Mouse (Mus musculus): Measurements from ENCODE around the gene Espn.

The Espn gene

DNA sequence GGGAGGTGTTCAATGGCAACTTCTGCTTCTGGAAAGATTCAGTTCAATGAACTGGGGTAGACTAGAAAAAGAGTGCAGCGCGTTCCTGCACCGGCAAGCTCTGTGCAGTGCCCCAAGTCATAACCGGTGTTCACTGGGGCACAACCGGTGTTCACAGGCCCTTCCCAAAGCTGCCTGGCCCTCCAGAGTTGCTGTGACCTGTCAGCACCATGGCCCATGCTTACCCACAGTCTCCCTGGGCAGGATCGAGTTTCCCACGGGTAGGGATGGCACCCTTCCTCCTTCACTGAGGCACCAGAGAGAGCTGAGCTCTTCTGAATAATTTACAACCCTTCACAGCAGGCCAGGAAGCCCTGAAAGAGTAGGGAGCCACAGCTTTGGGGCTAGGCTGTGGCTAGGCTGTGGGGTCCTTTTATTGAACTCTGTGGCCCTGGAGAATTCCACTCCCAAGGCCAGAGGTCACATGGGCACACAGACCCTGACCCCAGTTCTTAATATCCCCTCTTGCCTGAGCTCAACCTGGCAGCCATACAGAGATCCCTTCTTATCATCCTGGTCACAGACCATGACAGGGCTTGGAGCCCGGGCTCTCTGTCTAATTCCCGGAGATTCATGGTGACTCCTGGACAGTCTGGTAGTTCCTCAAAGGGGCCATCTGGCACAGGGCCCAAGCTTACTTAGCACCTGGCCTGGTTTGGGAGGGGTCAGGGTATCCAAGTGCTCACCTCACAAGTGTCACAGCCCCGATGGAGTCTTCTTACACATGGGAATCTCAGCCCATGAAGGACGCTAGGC is 5.9 kb downstream of the Espn start:
- DNase-seq: no peak

GRCm38 (mm10) chr4:152145473-152145872 is 6.7 kb downstream of the Espn start:
- DNase-seq: no peak

DNA sequence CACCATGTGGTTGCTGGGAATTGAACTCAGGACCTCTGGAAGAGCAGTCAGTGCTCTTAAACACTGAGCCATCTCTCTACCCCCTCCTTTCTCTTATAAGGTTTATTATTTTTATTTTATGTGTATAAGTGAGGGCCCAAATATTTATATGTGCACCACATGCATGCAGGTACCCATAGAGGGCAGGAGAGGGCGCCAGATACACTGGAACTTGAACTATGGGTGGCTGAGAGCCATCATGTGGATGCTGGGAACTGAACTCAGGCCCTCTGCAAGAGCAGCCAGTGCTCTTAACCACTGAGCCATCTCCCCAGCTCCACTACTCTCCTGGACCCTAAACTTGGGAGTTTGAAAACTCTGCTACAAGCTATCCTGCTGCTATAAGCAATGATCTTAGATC is 8.5 kb downstream of the Espn start:
- no peak for DNase-seq

DNA sequence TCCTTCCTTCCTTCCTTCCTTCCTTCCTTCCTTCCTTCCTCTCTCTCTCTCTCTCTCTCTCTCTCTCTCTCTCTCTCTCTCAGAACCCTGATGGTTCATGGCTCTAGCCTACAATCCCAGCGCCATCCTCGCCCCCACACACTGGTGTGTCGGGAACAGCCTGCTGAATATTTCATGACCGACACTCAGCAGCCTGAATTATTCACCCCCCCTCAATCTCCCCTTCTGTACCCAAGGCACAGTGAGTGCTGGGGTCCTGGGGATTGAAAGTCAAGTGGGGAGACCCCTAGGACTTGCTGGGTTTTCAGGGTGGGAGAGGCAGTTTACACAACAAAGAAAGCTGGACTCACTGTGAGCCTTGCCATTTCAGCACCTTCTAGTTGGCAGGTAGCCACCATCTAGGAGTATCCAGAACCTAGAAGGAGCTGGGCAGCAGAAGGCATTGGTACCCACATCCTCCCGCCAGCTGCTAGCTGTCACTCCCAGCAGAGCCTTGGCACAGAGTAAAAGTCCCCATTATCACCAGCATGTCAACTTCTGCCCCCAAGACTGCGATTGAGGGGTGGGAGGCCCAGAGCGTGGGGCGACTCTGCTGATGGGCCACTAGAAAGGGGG is 10.5 kb downstream of the Espn start:
- DNase-seq: no peak

DNA sequence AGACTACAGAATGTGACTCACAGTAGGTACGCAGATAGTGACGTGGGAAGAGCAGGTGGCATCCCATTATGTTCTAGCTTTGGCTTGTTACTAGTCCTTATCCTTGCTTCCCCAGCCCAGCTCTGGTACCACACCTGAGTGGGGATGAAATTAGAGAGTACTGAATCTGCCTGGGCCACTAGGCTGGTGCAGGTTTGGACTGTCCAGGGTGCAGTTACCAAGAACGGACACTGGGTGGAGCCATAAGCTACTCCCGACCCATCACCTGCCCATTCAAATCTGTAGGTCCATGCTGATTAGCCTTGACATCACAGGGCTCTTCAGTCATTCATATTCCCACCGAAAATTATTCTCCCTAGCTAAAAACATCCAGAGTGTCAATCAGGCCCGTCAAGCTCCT is 11.7 kb downstream of the Espn start:
- DNase-seq: peak; percentile 56 to 70

GRCm38 (mm10) chr4:152138497-152139260 is 13.5 kb downstream of the Espn start:
- DNase-seq: peak; percentile 80 to 88

GRCm38 (mm10) chr4:152136876-152137250 is 15.3 kb downstream of the Espn start:
- no peak for DNase-seq

- peak in 1 of 2 experiments; percentile 57 for DNase-seq
Observed at GRCm38 (mm10) chr4:152136112-152136875, 15.9 kb downstream of the Espn start.

DNA sequence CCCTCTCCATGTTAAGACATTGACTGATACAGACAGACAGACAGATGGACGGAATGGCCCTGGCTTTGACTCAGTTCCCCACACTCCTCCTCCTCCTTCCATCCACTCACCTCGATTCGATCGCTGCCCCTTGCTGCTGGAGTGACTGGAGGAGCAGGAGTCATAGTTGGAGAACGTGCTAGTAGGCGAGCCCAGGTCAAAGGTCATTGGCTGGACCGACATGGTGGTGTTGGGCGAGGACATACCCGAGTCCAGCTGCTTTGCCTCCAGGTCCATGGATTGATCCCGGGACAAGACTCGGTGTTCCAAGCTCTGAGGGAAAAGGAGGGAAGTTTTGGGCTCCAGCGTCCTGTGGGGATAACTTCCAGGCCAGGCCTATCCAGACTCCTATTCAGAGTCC is 16.8 kb downstream of the Espn start:
- no peak for DNase-seq

- DNase-seq: peak; percentile 48 to 64
Observed at GRCm38 (mm10) chr4:152134507-152134906, 17.7 kb downstream of the Espn start.

GRCm38 (mm10) chr4:152133213-152133612 is 19.0 kb downstream of the Espn start:
- no peak for DNase-seq

DNA sequence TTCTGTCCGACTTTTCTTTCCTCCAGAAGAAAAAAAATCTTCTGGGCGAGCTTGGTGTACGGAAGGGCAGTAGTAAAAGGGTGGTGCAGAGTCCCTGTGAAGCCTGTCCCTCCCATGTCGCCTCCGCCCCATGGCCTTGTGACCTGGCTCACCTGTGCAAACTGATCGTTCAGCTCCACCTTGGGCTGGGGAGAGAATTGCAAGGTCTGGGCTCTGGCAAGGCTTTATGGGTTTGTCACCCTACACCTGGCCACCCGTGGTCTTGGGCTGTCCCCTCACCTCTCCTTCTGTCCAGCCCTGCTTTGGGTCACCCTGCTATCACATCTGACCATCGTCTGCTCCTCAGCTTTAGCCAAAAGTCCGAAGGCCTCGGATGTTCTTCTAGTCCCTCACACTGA is 19.4 kb downstream of the Espn start:
- no peak for DNase-seq

DNA sequence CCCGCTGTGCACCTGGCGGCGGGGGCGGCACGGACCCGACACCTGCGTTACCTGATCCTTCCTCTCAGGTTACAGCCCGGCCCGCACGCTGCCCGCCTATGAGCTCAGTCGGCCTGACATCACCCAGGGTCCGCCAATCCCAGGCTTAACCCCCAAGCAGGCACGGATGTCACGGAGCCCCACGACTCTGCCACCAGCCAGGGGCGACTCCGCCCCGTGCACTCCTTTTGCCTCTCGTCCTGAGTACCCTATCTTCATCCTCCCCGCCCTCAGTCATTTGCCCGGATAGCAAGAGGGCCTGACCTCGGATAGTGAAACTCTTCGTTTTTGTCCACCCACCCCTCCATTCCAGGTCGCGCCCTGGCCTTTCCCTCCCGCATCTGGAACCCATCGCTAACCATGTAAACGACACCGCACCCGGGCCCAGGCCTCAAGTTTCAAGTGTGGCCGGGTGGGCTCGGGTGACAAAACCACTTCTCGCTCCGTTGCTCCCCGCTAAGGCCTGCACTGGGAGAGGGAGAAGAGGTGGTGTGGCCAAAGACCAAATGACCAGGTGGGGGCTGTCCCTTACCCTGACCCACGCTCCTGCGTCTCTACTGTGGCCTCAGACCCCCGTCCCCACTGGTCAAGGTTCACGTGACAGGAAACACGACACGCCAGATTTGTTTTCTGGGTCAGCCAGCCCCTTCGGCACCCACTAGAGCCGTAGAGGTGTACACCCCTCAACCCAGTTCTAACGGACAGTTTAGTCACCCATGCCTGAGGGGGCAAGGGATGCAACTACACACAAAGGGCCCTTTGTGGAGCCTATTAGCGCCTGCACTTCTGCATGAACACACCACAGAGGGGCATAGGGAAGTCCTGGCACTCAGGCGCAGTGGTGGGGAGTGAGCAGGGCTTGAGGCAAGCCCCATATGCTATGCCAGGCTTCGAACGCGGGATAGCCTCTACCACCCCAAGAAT is 20.1 kb downstream of the Espn start:
- no peak for DNase-seq

GRCm38 (mm10) chr4:152130771-152131653 is 21.2 kb downstream of the Espn start:
- peak; percentile 38 to 48 for DNase-seq

DNA sequence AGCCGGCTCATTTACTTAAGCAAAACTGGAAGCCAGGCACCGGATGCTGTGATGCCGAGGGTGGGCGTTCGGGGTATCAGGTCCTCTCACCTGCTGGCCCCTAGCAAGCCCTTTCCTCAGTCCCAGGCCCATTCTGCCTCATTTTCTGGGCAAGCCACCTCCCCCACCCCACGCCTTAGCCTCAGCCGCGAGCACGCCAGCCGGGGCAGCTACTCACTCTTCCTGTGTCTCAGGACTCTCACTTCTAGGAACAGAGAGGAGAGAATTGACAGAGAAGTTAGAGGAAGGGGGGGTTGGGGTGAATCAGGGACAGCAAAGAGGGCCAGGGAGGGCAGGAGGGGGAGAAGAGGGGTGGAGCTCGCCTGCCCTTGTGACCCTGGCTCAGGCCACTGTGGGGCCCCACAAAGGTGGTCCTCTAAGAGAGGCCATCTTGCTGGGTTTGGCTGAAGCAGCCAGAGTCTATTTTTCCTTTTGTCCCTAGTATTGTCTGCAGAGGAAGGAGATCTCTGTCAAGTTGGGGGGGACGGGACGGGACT is 22.7 kb downstream of the Espn start:
- DNase-seq: no peak

- DNase-seq: no peak
Observed at GRCm38 (mm10) chr4:152128784-152129183, 23.4 kb downstream of the Espn start.

DNA sequence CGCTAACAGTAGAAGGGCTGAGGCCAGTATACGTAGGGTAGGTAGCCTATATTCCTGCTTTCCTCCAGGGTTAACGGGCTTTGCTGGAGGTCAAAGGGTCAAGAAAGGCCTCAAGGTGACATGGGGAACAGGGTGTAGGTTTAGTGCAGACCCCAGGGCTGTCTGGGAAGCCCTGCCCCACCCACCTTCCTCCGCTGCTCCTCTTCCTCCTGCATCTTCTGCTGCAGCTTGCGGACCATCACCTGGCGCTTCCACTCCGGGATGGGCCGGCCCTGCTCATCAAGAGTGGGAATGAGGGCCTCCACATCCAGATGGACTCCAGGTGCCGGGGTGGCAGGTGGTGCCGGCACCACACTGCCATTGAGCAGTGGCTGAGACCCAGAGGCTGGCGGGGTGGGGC is 24.3 kb downstream of the Espn start:
- no peak for DNase-seq

DNA sequence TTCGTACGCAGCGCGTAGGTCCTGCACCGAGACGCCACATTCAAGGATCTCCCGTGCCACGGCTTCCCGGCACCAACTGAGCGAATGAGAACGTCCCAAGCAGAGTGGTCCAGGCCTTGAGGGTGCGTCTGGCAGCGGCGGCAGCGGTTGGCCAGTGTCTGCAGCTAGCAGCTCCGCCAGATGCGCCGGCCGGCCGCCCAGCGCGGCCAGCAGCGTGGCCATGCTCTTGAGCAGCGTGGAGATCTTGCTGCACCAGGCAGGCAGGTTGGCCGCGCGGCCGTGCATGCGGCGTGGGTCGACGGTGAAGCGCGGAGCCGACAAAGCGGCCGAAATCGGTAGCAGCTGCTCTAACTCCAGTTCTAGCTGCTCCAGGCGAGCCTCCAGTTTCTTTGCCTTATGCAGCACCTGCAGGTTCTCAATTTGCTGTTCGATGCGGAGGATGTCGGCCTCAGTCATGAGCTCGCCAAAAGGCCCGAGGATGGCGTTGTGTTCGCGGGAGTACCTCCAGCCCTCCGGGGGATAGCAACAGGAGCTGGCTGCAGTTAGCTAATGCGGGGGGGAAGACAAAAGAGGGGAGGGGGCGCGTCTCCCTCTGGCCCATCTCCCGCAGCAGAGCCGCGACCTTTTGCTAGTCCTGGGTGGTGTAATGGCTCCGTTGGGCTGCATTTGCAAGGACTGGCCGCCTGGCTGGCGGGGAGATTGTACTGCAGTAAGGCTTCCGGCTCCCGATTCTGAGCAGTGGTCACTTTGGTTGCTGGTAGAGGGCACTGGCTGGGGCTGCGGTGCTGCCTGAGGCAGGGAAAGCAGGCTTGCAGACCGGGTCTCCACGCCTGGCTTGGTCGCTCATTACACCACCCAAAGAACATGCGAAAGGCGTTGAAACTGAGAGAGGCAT is 25.9 kb downstream of the Espn start:
- peak in 1 of 2 experiments; percentile 31 for DNase-seq
